Mouse (Mus musculus): ENCODE measurements around the gene Atp5c1. TPM values are rescaled to one million over a fixed set of nuclear protein-coding genes. Genes with fewer than 3 reads are reported as not detected.

The Atp5c1 gene
- total RNA-seq, 2 experiments from 2014 or later = 229 to 242 TPM

DNA sequence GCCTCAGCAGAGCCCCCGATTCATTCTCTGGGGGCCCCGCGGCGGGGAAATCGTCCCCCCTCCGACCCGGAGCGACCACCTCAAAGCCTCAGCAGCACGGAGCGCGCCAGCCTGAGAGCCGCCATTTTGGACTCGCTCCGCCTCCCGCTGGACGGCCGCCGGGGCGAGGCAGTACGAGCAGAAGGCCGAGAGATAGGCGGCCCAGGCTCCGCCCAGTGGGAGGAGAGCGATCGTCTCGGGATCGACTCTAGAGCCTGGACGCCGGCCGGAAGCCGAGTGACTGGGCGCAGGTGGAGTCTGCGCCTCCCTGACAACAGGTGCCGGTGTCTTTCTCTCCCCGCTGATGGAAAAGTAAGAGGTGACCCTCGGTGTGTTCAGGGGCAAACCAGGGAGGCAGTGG, 31.8 kb downstream of the Atp5c1 start, which contains the start of gene Taf3:
TSS of gene Taf3 (minus strand) at position 136 of the 400 bp plus-strand sequence.
- no peak for TF ChIP-seq CTCF (IDR thresholded peaks at IDR 0.05)
- peak; percentile 91 to 94 for DNase-seq (ENCODE audit: extremely low spot score in 1 of 2, low spot score in 2 of 2)
- peak within 1 kb of the TSS; percentile 64 for H3K4me3 ChIP-seq
- intact Hi-C loops (cut with DNase I) = loop anchor here (1.0 kb wide), 1 partner anchor 32 kb away; the partner anchor contains the start of genes Atp5c1 and Kin
- H3K27ac ChIP-seq = peak within 1 kb of the TSS; percentile 63

DNA sequence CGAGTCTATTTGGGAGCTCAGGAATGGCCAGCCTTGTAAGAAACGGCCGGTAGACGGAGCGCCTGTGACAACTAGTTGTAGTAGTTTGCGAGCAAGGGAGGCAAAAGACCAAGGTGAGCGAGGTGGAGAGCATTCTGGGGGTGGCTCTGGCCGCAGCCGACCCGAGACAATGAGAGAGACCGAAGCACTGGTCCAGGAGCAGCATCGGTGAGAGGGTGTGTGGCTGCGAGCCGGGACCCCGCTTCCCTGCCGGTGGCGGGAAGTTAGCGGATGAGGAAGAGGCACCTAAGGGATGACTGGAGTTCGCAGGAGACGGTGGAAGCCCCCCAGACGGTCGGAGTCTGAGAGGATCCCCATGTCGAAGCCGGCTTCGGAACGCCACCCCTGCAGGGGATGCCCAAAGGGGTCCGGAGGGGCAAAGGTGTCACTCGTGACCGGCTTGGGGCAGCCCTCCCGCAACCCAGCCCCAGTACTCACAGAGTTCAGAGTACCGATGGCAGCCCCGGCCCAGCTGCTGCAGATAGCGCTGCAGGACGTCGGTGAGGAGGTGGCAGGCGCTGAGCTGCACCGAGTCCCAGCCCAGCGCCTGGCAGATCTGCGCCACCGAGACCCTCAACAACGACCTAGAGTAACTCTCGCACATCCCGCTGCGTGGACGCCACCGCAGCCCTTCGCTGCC, 32.4 kb downstream of the Atp5c1 start:
- DNase-seq (ENCODE audit: extremely low spot score in 1 of 2, low spot score in 2 of 2) = peak; percentile 24 to 33
- peak overlapping the region; percentile 64 for H3K4me3 ChIP-seq
- intact Hi-C loops (cut with DNase I) = loop anchor here (1.0 kb wide), 1 partner anchor 32 kb away; the partner anchor contains the start of genes Atp5c1 and Kin
- peak overlapping the region; percentile 63 for H3K27ac ChIP-seq
- TF ChIP-seq CTCF (IDR thresholded peaks at IDR 0.05) = no peak; the same call in 1 of the 2 replicates

DNA sequence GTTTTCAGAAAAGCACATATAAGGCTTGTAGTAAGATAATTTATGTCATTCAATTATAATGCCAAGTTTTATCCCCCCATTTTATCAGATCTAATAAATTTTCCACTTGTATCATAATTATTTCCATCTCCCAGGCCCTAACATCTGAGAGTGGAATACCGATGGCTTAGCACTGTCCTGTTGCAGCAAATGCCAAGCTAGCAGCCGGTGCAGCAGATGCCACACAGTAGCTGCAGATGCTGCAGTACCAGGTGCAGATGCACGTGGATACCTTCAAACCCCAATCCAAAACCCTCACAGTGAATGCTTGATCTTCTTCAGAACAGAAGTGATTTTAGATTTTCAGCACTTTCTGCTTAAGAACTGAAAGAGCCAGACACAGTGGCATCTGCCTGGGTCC, 45.3 kb downstream of the Atp5c1 start:
- no peak for DNase-seq (ENCODE audit: extremely low spot score in 1 of 2, low spot score in 2 of 2)
- no peak overlapping the region for H3K27ac ChIP-seq
- intact Hi-C loops (cut with DNase I) = no loop called here
- TF ChIP-seq CTCF (IDR thresholded peaks at IDR 0.05) = no peak
- H3K4me3 ChIP-seq = no peak overlapping the region

DNA sequence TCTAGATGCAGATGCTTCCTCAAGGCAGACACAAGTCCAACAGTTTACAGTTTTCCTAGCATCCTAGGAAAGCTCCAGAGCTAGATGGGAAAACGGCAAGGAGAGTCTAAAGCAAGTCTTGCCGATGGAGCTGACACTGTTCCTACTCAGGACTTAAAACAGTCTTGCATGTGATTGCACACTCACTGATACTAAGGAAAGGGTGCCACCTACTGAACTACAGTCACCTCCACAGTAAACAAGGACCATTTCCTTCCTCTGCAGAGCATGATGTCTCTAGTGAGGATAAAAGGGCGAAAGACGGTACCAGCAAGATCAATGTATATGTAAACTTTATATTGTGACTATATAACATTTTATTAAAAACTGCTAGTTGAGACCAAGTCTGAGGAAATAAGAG, 46.6 kb downstream of the Atp5c1 start:
- DNase-seq (ENCODE audit: extremely low spot score in 1 of 2, low spot score in 2 of 2) = no peak

DNA sequence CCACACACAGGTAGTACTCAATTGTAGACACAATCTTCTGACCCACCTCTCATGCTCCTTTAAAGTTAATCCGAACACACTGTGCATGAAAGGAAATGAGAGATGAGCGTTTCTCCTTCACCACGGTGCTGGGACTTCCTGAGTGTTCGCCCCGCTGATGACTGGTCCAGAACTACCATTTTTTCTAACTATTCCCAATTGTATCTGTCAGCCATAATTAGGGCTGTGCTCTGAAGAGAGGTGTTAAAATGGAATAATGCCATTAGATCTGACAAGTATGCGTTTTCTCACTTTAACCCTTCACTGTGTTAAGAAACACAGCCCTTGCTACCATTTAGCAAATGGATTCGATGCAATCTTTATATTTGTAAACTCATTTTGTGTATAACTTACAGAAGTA, 50.6 kb downstream of the Atp5c1 start:
- Histone ChIP-seq H3K27ac (no peak overlapping the region), H3K4me3 (no peak overlapping the region)
- DNase-seq (ENCODE audit: extremely low spot score in 1 of 2, low spot score in 2 of 2) = no peak
- intact Hi-C loops (cut with DNase I) = no loop called here
- no peak for TF ChIP-seq CTCF (IDR thresholded peaks at IDR 0.05)

More for the DNA sequence above, 46.6 kb downstream of the Atp5c1 start:
- H3K27ac ChIP-seq = no peak overlapping the region
- TF ChIP-seq CTCF (IDR thresholded peaks at IDR 0.05) = no peak; the same call in 1 of the 2 replicates
- intact Hi-C loops (cut with DNase I) = no loop called here
- no peak overlapping the region for H3K4me3 ChIP-seq

DNA sequence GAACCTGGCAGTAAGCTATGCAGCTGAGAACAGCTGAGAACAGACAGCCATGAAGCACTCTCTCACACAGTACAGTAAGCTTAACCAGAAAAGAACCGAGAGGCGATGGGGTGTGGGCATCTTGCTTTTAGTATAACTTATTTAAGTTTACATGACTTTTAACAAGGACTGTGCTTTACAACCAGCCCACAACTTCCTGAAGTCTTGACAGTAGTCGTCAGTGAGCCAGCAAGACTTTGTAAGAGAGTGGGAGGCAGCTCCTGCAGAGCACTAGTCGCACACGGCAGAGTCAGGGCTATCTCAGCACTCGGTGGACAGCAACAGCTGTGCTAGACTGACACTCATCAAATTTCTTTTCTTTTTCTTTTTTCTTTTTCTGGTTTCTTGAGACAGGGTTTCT, 56.0 kb downstream of the Atp5c1 start:
- no peak for TF ChIP-seq CTCF (IDR thresholded peaks at IDR 0.05)
- H3K4me3 ChIP-seq = no peak overlapping the region
- DNase-seq (ENCODE audit: extremely low spot score in 1 of 2, low spot score in 2 of 2) = no peak
- intact Hi-C loops (cut with DNase I) = no loop called here
- H3K27ac ChIP-seq = no peak overlapping the region

DNA sequence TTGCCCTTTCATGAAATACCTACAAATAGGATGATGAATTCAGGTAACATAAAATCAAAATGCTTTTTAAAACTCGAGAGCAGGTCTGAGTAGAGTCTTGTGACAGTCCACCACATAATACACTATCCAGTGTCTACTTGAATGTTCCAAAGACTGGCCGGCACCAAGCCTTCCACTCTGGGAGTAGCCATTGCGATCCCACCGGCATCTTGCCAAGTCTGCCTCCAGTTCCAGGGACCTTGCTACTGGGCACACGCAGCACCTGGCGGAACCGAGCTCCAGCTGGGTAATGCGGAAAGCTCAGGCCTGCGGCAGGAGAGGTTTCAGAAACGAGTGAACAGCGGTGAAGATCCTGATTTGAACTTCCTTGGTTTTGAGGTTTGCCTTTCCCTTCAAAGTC, 59.0 kb downstream of the Atp5c1 start:
- H3K4me3 ChIP-seq = no peak overlapping the region
- TF ChIP-seq CTCF (IDR thresholded peaks at IDR 0.05) = no peak
- intact Hi-C loops (cut with DNase I) = no loop called here
- no peak for DNase-seq (ENCODE audit: extremely low spot score in 1 of 2, low spot score in 2 of 2)
- H3K27ac ChIP-seq = no peak overlapping the region

DNA sequence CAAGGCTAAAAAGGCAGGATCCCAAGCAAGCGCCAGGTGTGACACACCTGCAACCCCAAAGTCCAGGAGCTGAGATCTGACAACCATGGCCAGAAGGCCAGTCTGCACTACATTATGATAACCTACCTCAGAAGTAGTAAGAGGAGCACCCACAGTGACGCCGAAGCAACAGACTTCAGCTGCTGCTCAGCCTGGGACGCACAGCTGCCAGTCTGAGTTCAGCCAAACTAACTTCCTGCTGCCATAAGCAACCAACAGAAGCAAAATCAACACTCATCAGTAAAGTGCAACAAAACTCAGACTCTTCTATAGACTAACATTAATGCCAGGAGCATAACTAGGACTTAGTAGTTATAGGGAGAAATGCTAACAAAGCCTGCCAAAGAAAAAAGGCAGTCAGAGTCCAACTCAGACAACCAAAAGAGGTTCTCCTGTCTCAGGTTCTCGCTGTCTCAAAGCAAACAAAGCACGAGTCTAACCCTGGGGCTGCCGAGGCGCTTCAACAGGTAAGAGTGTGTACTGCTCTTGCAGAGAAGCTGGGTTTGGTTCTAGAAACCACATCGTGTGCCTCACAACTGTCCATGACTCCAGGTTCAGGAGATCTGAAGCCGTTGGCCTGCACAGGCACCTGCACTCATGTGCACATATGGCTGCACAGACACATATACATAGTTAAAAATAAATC, 65.2 kb downstream of the Atp5c1 start:
- H3K27ac ChIP-seq = no peak overlapping the region
- no peak for DNase-seq (ENCODE audit: extremely low spot score in 1 of 2, low spot score in 2 of 2)
- TF ChIP-seq CTCF (IDR thresholded peaks at IDR 0.05) = no peak
- H3K4me3 ChIP-seq = no peak overlapping the region
- intact Hi-C loops (cut with DNase I) = no loop called here

DNA sequence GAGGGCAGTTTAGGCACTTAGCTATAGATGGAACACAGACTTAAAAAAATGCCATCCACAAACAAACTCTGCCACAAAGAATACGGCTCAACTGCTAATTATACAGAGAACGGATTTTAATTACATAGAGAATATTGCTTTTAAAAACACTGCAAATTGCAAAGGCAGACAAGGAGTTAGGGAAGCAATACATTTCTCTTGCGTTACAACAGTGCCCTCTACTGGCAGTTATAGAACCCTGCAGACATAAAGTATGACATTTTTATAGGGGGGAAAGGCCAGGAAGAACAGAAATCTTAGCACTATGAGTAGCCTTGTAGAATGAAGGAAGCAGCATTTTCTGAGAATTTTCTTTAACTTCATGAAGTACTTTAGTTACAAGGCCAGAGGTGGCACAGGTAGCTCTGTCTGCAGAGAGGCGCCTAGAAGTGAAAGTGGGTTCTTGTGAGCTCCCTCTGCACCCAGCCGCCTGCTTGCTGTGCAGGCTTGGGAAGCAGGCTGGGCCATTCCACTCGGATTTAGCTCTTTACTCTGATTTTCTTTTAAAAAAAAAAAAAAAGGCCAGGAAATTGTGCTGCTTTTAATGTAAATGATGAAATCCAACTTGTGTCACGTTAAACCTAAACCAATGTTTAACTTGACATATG, 69.9 kb downstream of the Atp5c1 start:
- no peak overlapping the region for H3K27ac ChIP-seq
- peak; percentile 91 for TF ChIP-seq CTCF (IDR thresholded peaks at IDR 0.05)
- peak in 1 of 2 experiments; percentile 20 for DNase-seq (ENCODE audit: extremely low spot score in 1 of 2, low spot score in 2 of 2)
- intact Hi-C loops (cut with DNase I) = loop anchor here (1.0 to 2.0 kb wide), 2 partner anchors 1256 to 1336 kb away; no protein-coding TSS in a partner anchor
- no peak overlapping the region for H3K4me3 ChIP-seq

DNA sequence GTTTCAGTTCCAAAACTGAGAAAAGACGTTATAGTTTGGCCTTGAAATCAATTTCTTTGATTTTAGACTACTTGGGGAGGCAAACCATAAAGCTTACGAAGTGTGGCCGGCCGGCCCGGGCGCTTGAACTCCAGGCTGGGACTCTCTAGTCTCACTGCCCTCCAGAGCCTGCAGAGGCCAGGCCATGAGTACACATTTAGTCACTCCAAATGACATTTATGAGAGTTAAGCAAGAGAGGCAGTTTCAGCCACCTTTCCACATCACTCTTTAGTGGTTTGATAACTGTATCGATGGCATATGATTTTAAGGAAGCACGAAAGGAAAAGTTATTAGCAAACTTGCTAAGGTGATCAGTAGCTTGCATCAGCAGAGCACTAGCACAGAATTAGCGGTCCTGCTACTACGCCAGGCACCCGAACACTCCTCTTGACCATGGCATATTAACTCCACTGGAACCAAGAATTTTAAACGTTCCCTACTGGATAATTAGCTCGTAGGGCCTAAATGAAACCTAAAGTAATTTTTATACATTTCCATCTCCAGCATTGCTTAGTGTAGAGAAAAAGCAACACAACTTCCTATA, 70.5 kb downstream of the Atp5c1 start:
- DNase-seq (ENCODE audit: extremely low spot score in 1 of 2, low spot score in 2 of 2) = no peak
- no peak for TF ChIP-seq CTCF (IDR thresholded peaks at IDR 0.05)
- intact Hi-C loops (cut with DNase I) = loop anchor here (1.0 to 10.0 kb wide), 3 partner anchors 935 to 1335 kb away; no protein-coding TSS in a partner anchor
- Histone ChIP-seq H3K27ac (no peak overlapping the region), H3K4me3 (no peak overlapping the region)

DNA sequence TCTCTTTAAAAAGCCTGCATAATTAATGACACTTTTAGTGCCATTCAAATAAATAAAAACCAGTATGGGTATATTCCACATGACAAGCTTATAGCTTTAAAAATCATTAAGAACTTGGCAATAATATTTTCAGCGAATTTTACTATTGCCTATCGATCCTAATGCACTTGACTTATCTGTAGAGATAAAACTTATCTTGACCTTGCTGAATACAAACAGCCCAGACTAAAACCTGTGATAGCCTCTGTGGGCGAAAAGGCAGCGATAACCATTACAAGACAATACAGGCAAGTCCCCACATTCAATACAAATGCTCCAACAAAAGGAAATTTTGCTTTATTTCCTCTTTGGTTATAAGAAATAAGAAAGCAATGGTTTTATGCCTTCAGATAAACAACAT, 71.7 kb downstream of the Atp5c1 start:
- H3K27ac ChIP-seq = no peak overlapping the region
- intact Hi-C loops (cut with DNase I) = loop anchor here (10.0 kb wide), 1 partner anchor 934 kb away; no protein-coding TSS in a partner anchor
- no peak for DNase-seq (ENCODE audit: extremely low spot score in 1 of 2, low spot score in 2 of 2)
- no peak overlapping the region for H3K4me3 ChIP-seq
- TF ChIP-seq CTCF (IDR thresholded peaks at IDR 0.05) = no peak

Other genes with a start within 250 kb of the Atp5c1 start
- gene 4930412O13Rik, start 199.3 kb downstream of the Atp5c1 start, total RNA-seq (2021) = not detected
- not detected for gene 9230102O04Rik, start 191.0 kb downstream of the Atp5c1 start, total RNA-seq (2021)
- not detected for gene Gata3, start 190.5 kb downstream of the Atp5c1 start, total RNA-seq (2021)
- gene Taf3, start 31.9 kb downstream of the Atp5c1 start, total RNA-seq (2021) = 10 to 100 TPM; 14.8 to 15.7 TPM
- 10 to 100 TPM; 10.7 to 14.7 TPM for gene Kin, start 83 bp upstream of the Atp5c1 start, total RNA-seq (2021)
- gene Itih2, start 50.9 kb upstream of the Atp5c1 start, total RNA-seq (2021) = 1 to 10 TPM; 1.6 to 3.4 TPM
- gene Itih5, start 73.1 kb upstream of the Atp5c1 start, total RNA-seq (2021) = 10 to 100 TPM; 11.6 to 13.0 TPM